Mouse (Mus musculus): Measurements from ENCODE around the gene Stat1.

Gene Stat1

DNA sequence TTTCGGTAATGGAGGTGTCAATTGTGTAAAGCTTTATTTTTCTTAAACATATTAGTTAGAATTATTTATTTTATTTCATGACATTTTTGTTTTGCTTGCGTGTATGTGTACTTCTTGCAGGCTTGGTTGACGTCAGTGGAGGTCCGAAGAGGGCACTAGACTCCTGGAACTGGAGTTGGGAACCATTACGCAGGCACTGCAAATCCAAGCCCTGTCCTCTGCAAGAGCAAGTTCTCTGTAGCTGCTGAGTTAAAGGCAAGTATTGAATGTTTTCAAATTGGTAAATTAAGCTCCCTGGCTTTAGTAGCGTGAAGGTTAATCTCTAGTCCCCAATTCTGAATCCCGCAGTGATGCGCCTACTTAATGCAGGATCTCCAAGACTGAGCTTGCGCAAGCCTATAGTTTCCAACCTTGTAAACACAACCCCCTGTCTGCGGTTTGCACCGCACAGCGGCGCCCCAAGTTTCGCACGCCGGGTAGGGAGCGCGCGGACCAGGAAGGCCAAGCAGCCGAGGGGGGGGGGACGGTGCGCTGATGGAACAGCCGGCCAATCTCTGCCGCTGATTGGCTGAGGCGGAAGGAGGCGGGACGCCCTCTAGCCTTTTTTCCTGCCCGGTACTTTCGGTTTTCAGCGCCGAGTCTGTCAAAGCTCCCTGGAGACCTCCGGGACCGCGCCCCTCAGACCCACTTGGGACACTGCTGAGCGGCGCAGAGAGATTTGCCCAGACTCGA, at the start of gene Stat1:
TSS of gene Stat1 (plus strand) at position 581 of the 732 bp plus-strand sequence.
- peak; percentile 85 for DNase-seq

GRCm38 (mm10) chr1:52079724-52080367, 39.4 kb upstream of the Stat1 start:
- no peak for DNase-seq

DNA sequence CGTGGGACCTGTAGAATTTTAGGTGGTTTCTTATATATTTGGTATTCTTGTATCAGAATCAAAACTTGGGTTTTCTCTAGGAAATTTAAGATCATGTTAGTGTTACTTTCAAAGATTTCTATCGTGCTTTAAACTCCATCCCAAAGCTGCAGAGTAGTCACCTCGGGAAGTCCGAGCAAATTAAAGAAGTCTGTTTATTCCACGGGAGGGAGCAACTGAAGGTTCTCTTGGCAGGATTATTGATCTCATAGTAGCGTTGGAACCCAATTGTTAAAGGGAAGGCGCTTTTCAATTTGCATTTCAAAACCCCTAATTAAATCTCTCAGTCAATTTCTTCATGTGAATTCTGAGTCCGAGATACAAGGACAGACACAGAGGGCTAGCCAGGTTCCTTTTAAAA, 38.9 kb upstream of the Stat1 start:
- no peak for DNase-seq

DNA sequence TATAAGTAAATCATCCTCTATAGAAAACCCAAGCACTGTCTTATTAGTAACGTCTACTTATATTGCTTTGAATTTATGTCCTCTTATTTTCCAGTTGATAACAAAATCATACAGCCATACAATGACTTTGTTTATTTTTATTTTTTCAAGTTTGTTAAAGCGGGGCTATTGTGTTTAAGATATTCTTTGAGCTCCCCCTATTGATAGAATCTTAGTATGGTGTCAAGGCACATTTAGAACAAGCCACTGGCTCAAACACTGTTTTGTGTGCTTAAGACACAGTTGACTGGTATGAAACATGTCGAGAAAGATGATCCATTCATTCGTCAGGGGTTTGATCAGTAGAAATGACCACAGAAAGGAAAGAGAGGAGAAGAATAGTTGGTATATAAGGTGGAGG, 33.0 kb upstream of the Stat1 start:
- DNase-seq, result no peak

GRCm38 (mm10) chr1:52087128-52087527, 32.1 kb upstream of the Stat1 start:
- no peak for DNase-seq

- no peak for DNase-seq
Observed at GRCm38 (mm10) chr1:52088634-52089033, 30.6 kb upstream of the Stat1 start.

- DNase-seq, result peak; percentile 20
Observed at GRCm38 (mm10) chr1:52098618-52099232, 20.5 kb upstream of the Stat1 start.

- no peak for DNase-seq
Observed at GRCm38 (mm10) chr1:52100496-52100895, 18.7 kb upstream of the Stat1 start.

- DNase-seq, result no peak
Observed at GRCm38 (mm10) chr1:52102795-52103194, 16.4 kb upstream of the Stat1 start.

- DNase-seq, result no peak
Observed at GRCm38 (mm10) chr1:52107206-52107605, 12.0 kb upstream of the Stat1 start.

- no peak for DNase-seq
Observed at GRCm38 (mm10) chr1:52111217-52111616, 8.0 kb upstream of the Stat1 start.

DNA sequence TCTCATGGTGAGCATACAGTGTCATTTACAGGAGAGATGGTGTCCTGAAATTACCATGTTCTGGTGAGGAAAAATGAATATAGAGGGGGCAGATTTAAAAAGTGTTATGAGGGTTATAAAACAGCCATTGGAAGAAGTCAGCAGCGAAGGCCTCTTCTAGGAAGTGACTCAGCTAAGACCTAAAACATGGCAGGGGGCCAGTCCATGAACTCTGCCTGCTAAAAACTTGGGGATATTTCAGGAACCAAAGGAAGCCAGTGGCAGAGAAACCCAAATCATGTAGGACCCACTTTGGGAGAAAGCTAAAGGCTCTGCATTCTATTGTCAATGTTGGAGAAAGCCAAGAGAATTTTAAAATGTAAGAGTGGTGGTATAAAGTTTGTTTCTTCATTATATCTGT, 6.9 kb upstream of the Stat1 start:
- peak; percentile 17 for DNase-seq

- DNase-seq, result no peak
Observed at GRCm38 (mm10) chr1:52113067-52113665, 6.1 kb upstream of the Stat1 start.

DNA sequence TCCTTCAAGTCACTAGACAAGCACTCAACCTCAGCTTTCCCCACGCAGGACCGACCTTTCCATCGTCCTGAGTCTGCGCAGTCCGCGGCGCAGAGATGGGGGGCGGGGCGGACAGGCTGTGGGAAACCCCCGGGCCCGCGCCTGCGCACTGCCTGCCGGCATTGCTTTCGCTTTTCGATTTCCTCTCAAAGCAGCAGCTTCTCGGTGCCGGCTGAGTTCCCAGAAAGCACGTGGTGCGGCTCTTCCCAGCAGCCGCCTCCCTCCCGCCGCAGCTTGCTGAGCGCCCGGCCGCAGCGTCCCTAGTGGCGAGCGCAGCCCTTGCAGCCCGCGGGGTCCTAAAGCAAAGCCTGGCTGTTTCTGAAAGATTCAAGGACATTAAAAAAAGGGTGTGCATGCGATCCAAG, 5.6 kb upstream of the Stat1 start:
- DNase-seq, result peak; percentile 99

GRCm38 (mm10) chr1:52116441-52116840, 2.8 kb upstream of the Stat1 start:
- DNase-seq, result no peak

- DNase-seq, result no peak
Observed at GRCm38 (mm10) chr1:52117777-52118176, 1.5 kb upstream of the Stat1 start.

DNA sequence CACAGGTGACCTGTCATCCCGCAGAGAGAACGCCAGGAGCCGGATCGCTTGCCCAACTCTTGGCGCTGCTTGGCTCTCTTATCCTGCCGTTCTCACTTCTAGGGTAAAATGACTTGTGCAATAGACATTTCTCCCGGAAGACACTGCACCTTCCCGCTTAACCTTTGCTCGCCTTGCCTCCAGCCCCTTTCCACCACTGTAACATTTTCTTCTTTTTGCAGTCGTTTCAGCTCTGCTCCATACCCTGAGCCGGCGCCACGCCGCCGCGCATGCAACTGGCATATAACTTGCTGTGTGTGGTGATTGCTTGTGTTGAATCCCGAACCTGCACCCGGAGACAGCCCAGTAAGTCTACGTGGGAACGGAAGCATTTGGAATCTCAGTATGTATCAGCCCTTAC, 451 bp downstream of the Stat1 start:
- no peak for DNase-seq

DNA sequence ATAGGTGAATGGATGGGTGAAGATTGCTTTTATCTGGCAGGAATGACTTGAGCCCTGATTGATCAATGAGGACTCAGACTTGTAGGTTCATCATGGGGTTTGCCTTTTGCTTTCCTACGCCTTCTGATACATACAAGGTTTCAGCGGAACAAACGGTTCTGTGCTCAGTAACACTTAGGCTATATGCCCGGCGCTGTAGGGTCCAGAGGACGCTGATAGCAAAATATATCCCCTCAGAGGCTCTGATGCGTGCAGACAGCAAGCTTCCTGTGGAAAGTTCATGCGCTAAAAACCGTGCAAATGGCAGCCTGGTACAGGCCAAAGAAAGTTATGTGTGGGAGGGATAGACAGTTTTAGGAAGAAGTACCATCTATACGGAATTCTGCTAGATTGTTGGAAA, 951 bp downstream of the Stat1 start:
- no peak for DNase-seq

- no peak for DNase-seq
Observed at GRCm38 (mm10) chr1:52121052-52121451, 1.8 kb downstream of the Stat1 start.

GRCm38 (mm10) chr1:52124818-52125217, 5.6 kb downstream of the Stat1 start:
- DNase-seq, result no peak

DNA sequence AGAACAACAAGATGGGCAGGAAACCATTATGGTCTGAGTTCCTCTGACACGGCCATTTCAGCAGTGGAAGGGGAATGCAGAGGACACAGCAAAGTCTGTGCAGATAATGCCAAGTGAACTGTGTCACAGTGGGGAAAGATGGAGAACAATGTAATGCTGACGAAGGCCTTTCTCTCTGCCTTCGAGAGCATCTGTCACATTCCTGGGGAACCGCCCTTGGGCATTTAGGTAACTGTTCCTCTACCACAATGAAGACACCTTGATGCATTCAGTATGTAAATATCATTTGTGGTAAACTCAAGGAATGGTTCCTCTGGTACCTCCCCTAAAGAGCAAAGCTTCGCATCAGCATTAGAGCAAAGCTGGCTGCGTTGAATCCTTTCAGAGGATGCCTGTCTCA, 8.1 kb downstream of the Stat1 start:
- no peak for DNase-seq

DNA sequence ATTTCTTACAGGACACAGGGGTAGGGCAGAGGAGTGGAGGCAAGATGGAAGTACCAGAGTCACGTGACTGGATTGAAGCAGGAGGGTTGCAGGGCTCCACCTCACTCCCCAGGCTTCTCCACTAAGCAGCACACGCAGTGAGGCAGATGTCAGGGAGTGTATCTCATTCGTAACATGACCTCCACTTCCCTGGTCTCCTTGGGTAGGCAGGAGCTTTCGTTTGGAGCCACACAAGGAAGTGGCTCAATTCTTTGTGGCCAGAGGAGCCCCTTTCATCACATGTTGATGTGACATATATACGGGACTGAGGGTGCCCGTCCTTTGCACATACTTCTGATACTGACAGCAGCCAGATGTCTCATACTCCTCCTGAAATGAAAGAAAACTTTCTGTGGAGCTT, 10.6 kb downstream of the Stat1 start:
- no peak for DNase-seq

DNA sequence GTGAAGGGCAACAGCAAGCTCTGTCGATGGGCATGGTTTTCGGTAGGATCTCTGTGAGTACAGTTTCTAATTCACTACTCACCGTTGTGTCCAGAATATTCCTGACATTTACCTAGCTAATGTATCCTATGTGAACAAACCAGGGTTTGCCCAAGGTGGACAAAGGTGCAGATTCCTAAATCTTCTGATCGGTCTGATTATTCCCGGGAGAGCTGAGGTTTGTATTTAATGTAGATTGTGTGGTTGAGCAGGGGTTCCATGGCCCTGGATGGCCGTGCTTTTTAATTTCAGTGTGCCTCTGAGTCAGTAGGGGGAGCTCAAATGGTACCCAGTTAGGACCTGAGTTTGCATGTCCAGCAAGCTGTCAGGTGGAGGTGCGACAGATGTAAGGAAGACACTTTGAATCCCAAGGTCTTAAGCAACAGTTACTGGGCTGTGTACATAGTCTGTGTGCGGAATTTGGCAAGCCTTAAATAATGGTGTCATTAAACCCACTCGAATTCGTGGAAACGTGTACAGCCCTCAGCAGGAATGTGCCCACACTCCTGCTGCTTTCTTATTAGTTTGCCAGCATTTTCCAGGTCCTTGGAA, 12.6 kb downstream of the Stat1 start:
- DNase-seq, result no peak

Measured in cerebellum, adult 9-11 months (tissue).